Mouse (Mus musculus): ENCODE data around the gene Fam149b. TPM values are rescaled to one million over a fixed set of nuclear protein-coding genes. Genes with fewer than 3 reads are reported as not detected.
A peak's percentile ranks its signal among the peaks of the same experiment; 100 is the strongest.

Gene Fam149b
- polyA plus RNA-seq, 1 experiment, result 30.6 TPM

GRCm38 (mm10) chr14:20345885-20346284 is 2.1 kb upstream of the Fam149b start:
- TF ChIP-seq POLR2A (IDR thresholded peaks at IDR 0.05; ENCODE audit: borderline replicate concordance, low read depth, low read length) (no peak), CTCF (IDR thresholded peaks at IDR 0.05; ENCODE audit: low read depth, low read length) (no peak)
- Histone ChIP-seq H3K4me1 (ENCODE audit: control insufficient read depth, insufficient read depth, low read length) (peaks cover 6% of the 10 kb centered on the region), H3K4me3 (ENCODE audit: insufficient read depth, low read length) (no peak overlapping the region), H3K27ac (ENCODE audit: insufficient read depth, low read depth, low read length) (no peak overlapping the region)

- H3K27ac ChIP-seq (ENCODE audit: insufficient read depth, low read depth, low read length), result peak overlapping the region; percentile 45
- H3K4me1 ChIP-seq (ENCODE audit: control insufficient read depth, insufficient read depth, low read length), result peaks cover 6% of the 10 kb centered on the region
- peak overlapping the region; percentile 85 for H3K4me3 ChIP-seq (ENCODE audit: insufficient read depth, low read length)
- TF ChIP-seq POLR2A (IDR thresholded peaks at IDR 0.05; ENCODE audit: borderline replicate concordance, low read depth, low read length) (no peak), CTCF (IDR thresholded peaks at IDR 0.05; ENCODE audit: low read depth, low read length) (no peak)
Measured at GRCm38 (mm10) chr14:20347441-20347990, 446 bp upstream of the Fam149b start.

GRCm38 (mm10) chr14:20363230-20363629 is 15.3 kb downstream of the Fam149b start:
- Histone ChIP-seq H3K4me1 (ENCODE audit: control insufficient read depth, insufficient read depth, low read length) (peaks cover 9% of the 10 kb centered on the region), H3K4me3 (ENCODE audit: insufficient read depth, low read length) (no peak overlapping the region), H3K27ac (ENCODE audit: insufficient read depth, low read depth, low read length) (no peak overlapping the region)
- TF ChIP-seq POLR2A (IDR thresholded peaks at IDR 0.05; ENCODE audit: borderline replicate concordance, low read depth, low read length) (no peak), CTCF (IDR thresholded peaks at IDR 0.05; ENCODE audit: low read depth, low read length) (no peak)

GRCm38 (mm10) chr14:20368271-20368670 is 20.3 kb downstream of the Fam149b start:
- Histone ChIP-seq H3K27ac (ENCODE audit: insufficient read depth, low read depth, low read length) (no peak overlapping the region), H3K4me1 (ENCODE audit: control insufficient read depth, insufficient read depth, low read length) (peaks cover 22% of the 10 kb centered on the region), H3K4me3 (ENCODE audit: insufficient read depth, low read length) (no peak overlapping the region)
- TF ChIP-seq CTCF (IDR thresholded peaks at IDR 0.05; ENCODE audit: low read depth, low read length), result no peak
- no peak for TF ChIP-seq POLR2A (IDR thresholded peaks at IDR 0.05; ENCODE audit: borderline replicate concordance, low read depth, low read length)

- Histone ChIP-seq H3K4me1 (ENCODE audit: control insufficient read depth, insufficient read depth, low read length) (peaks cover 18% of the 10 kb centered on the region), H3K27ac (ENCODE audit: insufficient read depth, low read depth, low read length) (0 out of 2 replicates have a peak overlapping the region, but pooled peaks have one; percentile 0), H3K4me3 (ENCODE audit: insufficient read depth, low read length) (no peak overlapping the region)
- TF ChIP-seq POLR2A (IDR thresholded peaks at IDR 0.05; ENCODE audit: borderline replicate concordance, low read depth, low read length), result no peak
- no peak for TF ChIP-seq CTCF (IDR thresholded peaks at IDR 0.05; ENCODE audit: low read depth, low read length)
Measured at GRCm38 (mm10) chr14:20370798-20371197, 22.8 kb downstream of the Fam149b start.

GRCm38 (mm10) chr14:20371854-20372253 is 23.9 kb downstream of the Fam149b start:
- H3K27ac ChIP-seq (ENCODE audit: insufficient read depth, low read depth, low read length), result peak overlapping the region; percentile 41
- TF ChIP-seq POLR2A (IDR thresholded peaks at IDR 0.05; ENCODE audit: borderline replicate concordance, low read depth, low read length), result no peak
- no peak for TF ChIP-seq CTCF (IDR thresholded peaks at IDR 0.05; ENCODE audit: low read depth, low read length)
- H3K4me3 ChIP-seq (ENCODE audit: insufficient read depth, low read length), result no peak overlapping the region
- peaks cover 18% of the 10 kb centered on the region for H3K4me1 ChIP-seq (ENCODE audit: control insufficient read depth, insufficient read depth, low read length)

- Histone ChIP-seq H3K27ac (ENCODE audit: insufficient read depth, low read depth, low read length) (no peak overlapping the region), H3K4me1 (ENCODE audit: control insufficient read depth, insufficient read depth, low read length) (peaks cover 14% of the 10 kb centered on the region), H3K4me3 (ENCODE audit: insufficient read depth, low read length) (no peak overlapping the region)
- TF ChIP-seq CTCF (IDR thresholded peaks at IDR 0.05; ENCODE audit: low read depth, low read length), result no peak
Measured at GRCm38 (mm10) chr14:20377112-20377521, 29.2 kb downstream of the Fam149b start.

GRCm38 (mm10) chr14:20378313-20379061 is 30.5 kb downstream of the Fam149b start:
- Histone ChIP-seq H3K27ac (ENCODE audit: insufficient read depth, low read depth, low read length) (no peak overlapping the region), H3K4me1 (ENCODE audit: control insufficient read depth, insufficient read depth, low read length) (peaks cover 11% of the 10 kb centered on the region), H3K4me3 (ENCODE audit: insufficient read depth, low read length) (no peak overlapping the region)
- no peak for TF ChIP-seq CTCF (IDR thresholded peaks at IDR 0.05; ENCODE audit: low read depth, low read length)
- no peak for TF ChIP-seq POLR2A (IDR thresholded peaks at IDR 0.05; ENCODE audit: borderline replicate concordance, low read depth, low read length)

- Histone ChIP-seq H3K4me1 (ENCODE audit: control insufficient read depth, insufficient read depth, low read length) (peaks cover 11% of the 10 kb centered on the region), H3K27ac (ENCODE audit: insufficient read depth, low read depth, low read length) (no peak overlapping the region), H3K4me3 (ENCODE audit: insufficient read depth, low read length) (no peak overlapping the region)
- no peak for TF ChIP-seq POLR2A (IDR thresholded peaks at IDR 0.05; ENCODE audit: borderline replicate concordance, low read depth, low read length)
- no peak for TF ChIP-seq CTCF (IDR thresholded peaks at IDR 0.05; ENCODE audit: low read depth, low read length)
Measured at GRCm38 (mm10) chr14:20379087-20379640, 31.2 kb downstream of the Fam149b start.

All from bone marrow macrophage, adult 2 months (primary cell).